Mouse (Mus musculus) forebrain, embryonic 11.5 days (tissue): ENCODE measurements at regions not wholly inside any gene's neighbourhood (a gene's known extent, or its start where the extent isn't known, plus 50 kb on each side); places are given as distances from the start of the nearest gene placed in this dataset.

Source experiments
- ATAC-seq: fragments of 200-750 bp; cut with Nextera tagmentation; replicated peaks from 2 replicates; pipeline ENCODE4 v1.8.0; 2017; ENCODE audit warnings: moderate TSS enrichment; ENCODE audit not compliant: low FRiP score
- DNase-seq: peaks from one replicate; pipeline ENCODE4 v3.0.0-alpha.2; 2017; ENCODE audit warnings: low spot score
- H3K27ac ChIP-seq: fragments of 300-500 bp; sonication (generic); 2 replicates; pipeline ENCODE4 v1.5.1; 2014; ENCODE audit warnings: low read depth, low read length
- H3K27me3 ChIP-seq: fragments of 300-500 bp; sonication (generic); 2 replicates; pipeline ENCODE4 v1.6.1; 2014; ENCODE audit warnings: mild to moderate bottlenecking, low read length, mixed read lengths; ENCODE audit not compliant: control insufficient read depth, insufficient read depth
- H3K36me3 ChIP-seq: fragments of 300-500 bp; sonication (generic); 2 replicates; pipeline ENCODE4 v1.6.1; 2014; ENCODE audit warnings: mild to moderate bottlenecking, low read length, moderate library complexity, mixed read lengths; ENCODE audit not compliant: control insufficient read depth, insufficient read depth
- H3K4me1 ChIP-seq: fragments of 300-500 bp; sonication (generic); replicated peaks from 2 replicates; pipeline ENCODE4 v1.6.1; 2014; ENCODE audit warnings: low read length, mixed read lengths; ENCODE audit not compliant: control insufficient read depth, insufficient read depth
- H3K4me2 ChIP-seq: fragments of 300-500 bp; sonication (generic); 2 replicates; pipeline ENCODE4 v1.6.1; 2014; ENCODE audit warnings: low read depth, mild to moderate bottlenecking, low read length, moderate library complexity, mixed read lengths; ENCODE audit not compliant: severe bottlenecking
- H3K4me3 ChIP-seq: fragments of 300-500 bp; sonication (generic); 2 replicates; pipeline ENCODE4 v1.5.1; 2014; ENCODE audit warnings: low read depth, low read length
- H3K9ac ChIP-seq: fragments of 300-500 bp; sonication (generic); 2 replicates; pipeline ENCODE4 v1.6.1; 2014; ENCODE audit warnings: low read length
- H3K9me3 ChIP-seq: fragments of 300-500 bp; sonication (generic); 2 replicates; pipeline ENCODE4 v1.6.1; 2016; ENCODE audit warnings: low read length, mixed read lengths; ENCODE audit not compliant: control insufficient read depth
- WGBS: fragments of 180-500 bp; shearing (Covaris S2); extraction: QIAGEN DNeasy Blood & Tissue Kit; methylation state at CpG from one replicate; pipeline ENCODE4 v1.1.7; 2014; 5-methylcytosine and 5-hydroxymethylcytosine counted together

DNA sequence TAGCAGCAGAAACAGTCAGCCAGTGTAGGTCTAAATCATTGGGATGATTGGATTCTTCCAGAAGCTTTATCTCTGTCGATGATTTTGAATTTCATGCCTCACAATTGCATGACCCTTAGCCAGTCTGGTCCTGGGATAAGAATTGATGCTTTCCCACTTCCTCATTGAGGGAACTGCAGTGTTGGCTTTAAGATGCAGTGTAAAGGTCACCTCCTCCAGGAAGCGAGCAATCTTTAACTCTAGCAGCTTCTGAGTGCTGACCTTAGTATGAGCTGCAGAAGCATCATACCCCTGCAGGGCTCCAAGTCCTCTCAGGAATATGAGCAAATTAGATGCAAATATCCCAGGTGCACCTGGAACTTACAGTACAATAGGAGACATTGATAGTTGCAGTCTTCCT lies 1132.2 kb upstream of the A1bg start:
- no peaks in the 10 kb centered on the region for H3K9me3 ChIP-seq
- H3K36me3 ChIP-seq: no peaks in the 10 kb centered on the region
- H3K9ac ChIP-seq: no peak overlapping the region
- H3K4me2 ChIP-seq: no peak overlapping the region
- H3K27me3 ChIP-seq: no peaks in the 10 kb centered on the region
- H3K27ac ChIP-seq: no peak overlapping the region
- H3K4me3 ChIP-seq: no peak overlapping the region
- WGBS: 87% methylated on average over 2 of the region's 2 CpGs
- no peaks in the 10 kb centered on the region for H3K4me1 ChIP-seq
- ATAC-seq (no peak), DNase-seq (no peak)

DNA sequence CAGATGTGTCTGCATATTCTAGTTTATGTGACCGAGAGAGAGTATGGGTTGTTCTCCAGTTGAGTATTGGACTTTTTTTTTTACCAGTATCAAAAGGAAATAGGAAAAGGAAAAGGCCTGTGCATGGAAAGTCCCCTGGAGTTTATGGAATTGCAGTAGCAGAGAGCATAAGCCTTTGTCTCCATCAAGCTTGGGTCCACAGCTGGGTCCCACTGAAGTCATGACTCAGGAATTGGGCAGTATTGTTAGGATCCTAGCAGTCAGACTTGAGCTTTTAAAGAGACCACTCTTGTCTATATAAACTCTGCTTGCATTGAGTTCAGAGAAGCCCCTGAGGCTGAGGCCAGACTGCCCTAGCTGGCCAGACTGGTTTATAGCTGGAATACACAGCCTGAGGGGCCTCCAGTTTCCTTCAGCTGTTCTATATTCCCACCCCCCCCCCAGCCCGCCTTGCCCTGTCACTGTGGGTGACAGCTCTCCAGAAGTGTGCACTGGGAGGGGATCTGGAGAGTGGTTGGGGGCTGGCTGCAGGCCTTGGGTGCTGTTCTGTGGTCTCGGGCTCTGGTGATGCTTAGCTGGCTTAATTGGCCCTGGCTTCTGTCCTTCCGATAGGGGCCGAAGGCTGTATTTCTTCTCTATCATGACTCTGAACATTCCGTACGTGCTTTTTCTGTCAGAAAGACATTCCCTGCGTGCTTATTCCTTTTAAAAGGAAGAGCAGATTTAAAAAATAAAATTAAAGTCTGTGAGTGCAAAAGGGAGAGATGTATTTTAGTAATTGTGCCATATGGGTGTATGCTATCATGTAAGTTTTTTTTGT lies 1130.8 kb upstream of the A1bg start:
- Histone ChIP-seq H3K36me3 (no peaks in the 10 kb centered on the region), H3K4me1 (no peaks in the 10 kb centered on the region), H3K9ac (no peak overlapping the region), H3K9me3 (no peaks in the 10 kb centered on the region), H3K27ac (no peak overlapping the region), H3K4me3 (no peak overlapping the region), H3K4me2 (no peak overlapping the region), H3K27me3 (no peaks in the 10 kb centered on the region)
- ATAC-seq (0 out of 2 replicates have a peak, but pooled peaks have one; percentile 21), DNase-seq (no peak)
- 86% methylated on average over 8 of the region's 8 CpGs for WGBS

DNA sequence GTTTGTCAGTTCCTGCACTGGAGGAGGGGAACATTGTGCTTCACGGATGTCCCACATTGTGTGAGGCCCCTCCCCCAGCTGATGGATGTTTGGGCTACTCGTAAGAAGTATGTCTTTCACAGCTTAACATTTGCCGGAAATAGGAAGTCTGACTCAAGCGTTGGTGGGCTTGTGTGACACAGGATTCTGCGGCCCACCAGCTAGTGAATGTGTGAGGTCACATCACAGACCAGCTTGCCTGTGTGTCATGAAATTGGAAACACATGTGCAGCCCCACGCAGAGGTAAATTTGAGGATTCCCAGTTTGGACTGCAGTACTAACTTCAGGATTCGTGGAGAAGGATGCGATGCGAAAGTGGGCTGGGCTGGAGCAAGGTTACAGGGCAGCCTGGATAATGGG lies 1126.6 kb upstream of the A1bg start:
- DNase-seq (no peak), ATAC-seq (no peak)
- no peak overlapping the region for H3K27ac ChIP-seq

DNA sequence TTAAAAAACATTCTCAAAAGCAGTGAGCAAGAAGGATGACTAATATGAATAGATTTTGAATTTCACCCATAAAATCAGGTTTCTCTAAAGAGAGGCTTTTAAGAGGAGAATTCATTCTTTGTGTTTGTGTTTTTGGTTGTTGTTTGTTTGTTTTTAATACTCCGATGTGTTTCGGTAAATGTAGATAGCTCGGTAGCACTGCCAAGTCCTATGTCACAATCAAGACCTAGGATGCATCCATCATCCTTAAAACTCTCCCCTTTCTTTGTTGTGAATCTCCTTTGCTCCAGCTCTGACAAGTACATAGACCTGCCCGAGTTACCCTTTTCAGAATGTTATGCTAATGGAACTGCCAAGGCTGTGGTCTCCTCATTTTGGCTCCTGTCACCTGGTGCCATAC lies 1126.2 kb upstream of the A1bg start:
- 88% methylated on average over 4 of the region's 4 CpGs for WGBS
- H3K27me3 ChIP-seq: no peaks in the 10 kb centered on the region
- no peak overlapping the region for H3K9ac ChIP-seq
- ATAC-seq (no peak), DNase-seq (no peak)
- H3K9me3 ChIP-seq: no peaks in the 10 kb centered on the region
- no peaks in the 10 kb centered on the region for H3K4me1 ChIP-seq
- H3K4me3 ChIP-seq: no peak overlapping the region
- H3K27ac ChIP-seq: no peak overlapping the region
- no peaks in the 10 kb centered on the region for H3K36me3 ChIP-seq
- H3K4me2 ChIP-seq: no peak overlapping the region

More for the DNA sequence above, 1126.6 kb upstream of the A1bg start:
- WGBS: 74% methylated on average over 9 of the region's 9 CpGs
- Histone ChIP-seq H3K4me2 (no peak overlapping the region), H3K9ac (no peak overlapping the region), H3K36me3 (no peaks in the 10 kb centered on the region), H3K4me1 (no peaks in the 10 kb centered on the region), H3K9me3 (no peaks in the 10 kb centered on the region), H3K4me3 (no peak overlapping the region), H3K27me3 (no peaks in the 10 kb centered on the region)

DNA sequence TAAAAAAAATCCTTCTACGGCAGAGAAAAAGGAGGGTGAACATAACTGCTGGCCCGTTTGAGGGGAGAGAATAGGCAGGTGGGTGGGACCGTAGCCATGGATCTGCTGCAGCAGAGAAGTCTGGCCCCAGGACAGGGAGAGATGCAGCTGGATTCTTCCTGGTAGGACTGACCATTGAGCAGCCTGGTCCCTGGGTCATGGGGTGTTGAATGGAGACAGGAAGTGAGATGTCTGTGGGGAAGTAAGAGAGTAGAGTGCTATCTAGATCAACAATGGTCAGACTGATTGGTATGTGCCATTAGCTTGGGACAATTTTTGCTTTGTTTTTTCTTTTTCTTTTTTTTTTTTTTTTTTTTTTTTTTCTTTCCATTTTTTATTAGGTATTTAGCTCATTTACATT lies 1123.5 kb upstream of the A1bg start:
- Histone ChIP-seq H3K9ac (no peak overlapping the region), H3K27me3 (no peaks in the 10 kb centered on the region), H3K4me2 (no peak overlapping the region), H3K27ac (no peak overlapping the region), H3K36me3 (no peaks in the 10 kb centered on the region), H3K9me3 (no peaks in the 10 kb centered on the region), H3K4me1 (no peaks in the 10 kb centered on the region), H3K4me3 (no peak overlapping the region)
- 97% methylated on average over 3 of the region's 3 CpGs for WGBS
- ATAC-seq (no peak), DNase-seq (no peak)

DNA sequence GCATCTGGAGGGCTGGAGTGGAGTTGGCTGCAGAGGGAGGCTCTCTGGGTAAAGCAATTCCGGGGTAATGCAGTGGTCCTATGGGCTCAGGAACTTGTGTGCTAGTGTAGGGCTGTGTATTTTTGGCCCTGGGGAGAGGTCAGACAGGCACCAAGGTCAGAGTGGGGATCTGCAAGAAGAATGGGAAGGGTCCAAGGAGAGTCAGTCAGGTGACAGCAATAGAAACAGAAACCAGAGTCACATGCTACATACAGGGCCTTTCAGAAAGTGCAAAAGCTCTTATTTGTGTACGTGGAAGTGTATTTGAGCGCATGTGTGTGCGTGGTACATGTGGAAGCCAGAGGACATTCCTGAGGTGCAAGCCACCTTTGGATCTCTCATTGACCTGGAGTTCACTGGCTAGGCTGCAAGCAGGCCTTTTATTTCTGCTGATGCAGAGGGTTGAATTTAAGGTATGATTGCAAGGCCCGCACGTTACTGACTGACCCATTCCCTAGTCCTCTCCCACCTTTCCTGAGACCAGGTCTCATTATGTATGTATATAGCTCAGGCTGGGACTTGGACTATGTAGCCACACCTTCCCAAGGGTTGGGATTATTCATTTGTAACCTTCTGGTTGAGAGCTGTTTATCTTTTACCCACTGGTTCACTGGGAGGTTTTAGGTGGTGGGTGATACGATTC lies 1122.0 kb upstream of the A1bg start:
- no peaks in the 10 kb centered on the region for H3K4me1 ChIP-seq
- no peak for DNase-seq
- H3K27me3 ChIP-seq: no peaks in the 10 kb centered on the region
- H3K9me3 ChIP-seq: no peaks in the 10 kb centered on the region
- no peak overlapping the region for H3K27ac ChIP-seq
- no peak overlapping the region for H3K4me3 ChIP-seq
- 95% methylated on average over 7 of the region's 7 CpGs for whole genome bisulfite sequencing
- no peak overlapping the region for H3K9ac ChIP-seq
- no peaks in the 10 kb centered on the region for H3K36me3 ChIP-seq
- no peak overlapping the region for H3K4me2 ChIP-seq
- no peak for ATAC-seq

DNA sequence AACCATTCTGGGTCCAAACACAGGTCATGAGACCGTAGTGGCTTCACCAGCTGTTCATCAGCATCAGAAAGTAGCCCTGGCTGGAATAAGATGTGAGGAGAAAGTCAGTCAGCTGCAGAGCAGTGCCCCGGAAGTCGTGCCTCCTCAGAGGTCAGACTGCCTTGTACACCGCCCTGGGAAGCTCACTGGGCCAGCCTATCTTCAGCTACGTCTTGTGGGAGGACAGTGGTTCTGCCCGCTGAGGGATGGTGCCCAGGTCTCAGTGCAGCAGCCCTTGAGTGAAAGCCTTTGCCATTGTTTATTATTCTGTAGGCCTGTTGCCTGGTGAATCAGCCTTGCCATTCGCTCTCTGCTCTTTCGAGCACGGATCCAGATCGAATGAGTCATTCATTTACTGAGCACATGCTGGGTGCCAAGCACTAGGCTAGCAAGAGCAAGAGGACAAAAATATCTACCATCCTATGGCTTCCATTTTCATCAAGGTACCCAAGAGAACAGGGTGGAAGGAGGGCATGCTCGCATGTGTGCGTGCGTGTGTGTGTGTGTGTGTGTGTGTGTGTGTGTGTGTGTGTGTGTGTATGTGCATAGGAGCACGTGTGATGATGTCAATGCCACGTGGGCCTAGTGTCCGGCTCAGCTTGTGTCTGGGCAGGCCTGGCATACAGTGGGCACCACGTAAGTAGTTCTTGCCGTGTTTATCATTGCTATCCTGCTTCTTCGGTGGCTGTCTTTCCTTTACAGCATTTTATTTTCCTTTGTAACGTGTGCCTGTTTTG lies 1121.0 kb upstream of the A1bg start:
- ATAC-seq (no peak), DNase-seq (no peak)
- Histone ChIP-seq H3K27me3 (no peaks in the 10 kb centered on the region), H3K4me3 (no peak overlapping the region), H3K4me1 (no peaks in the 10 kb centered on the region), H3K4me2 (no peak overlapping the region), H3K9me3 (no peaks in the 10 kb centered on the region), H3K36me3 (no peaks in the 10 kb centered on the region), H3K27ac (no peak overlapping the region), H3K9ac (no peak overlapping the region)
- WGBS: 83% methylated on average over 20 of the region's 20 CpGs

DNA sequence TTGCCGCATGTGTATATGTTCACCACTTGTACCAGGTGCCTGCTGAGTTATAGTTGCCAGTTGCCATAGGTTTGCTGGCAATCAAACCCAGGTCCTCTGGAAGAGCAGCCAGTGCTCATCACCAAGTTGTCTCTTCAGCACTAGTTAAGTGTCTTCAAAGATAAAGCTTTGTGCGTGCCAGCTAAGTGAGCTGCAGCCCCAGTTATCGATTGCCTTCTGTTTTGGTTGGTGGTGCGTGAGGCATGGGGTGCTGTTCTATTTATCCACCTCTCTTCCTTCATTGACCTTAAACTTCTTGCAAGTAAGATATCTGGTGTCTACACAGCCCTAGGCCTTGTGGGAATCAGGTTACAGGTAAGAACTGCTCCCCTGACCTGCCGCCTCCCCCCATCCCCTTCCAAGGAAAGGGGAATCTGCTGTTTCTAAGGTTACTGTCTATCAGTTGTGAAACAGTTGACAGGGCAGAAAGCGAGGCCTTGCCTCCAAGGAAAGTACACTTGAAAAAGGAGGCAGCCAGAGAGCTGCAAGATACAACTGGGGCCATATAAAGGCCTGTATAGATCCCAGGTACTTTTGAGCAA lies 1120.2 kb upstream of the A1bg start:
- ATAC-seq: no peak
- H3K27me3 ChIP-seq: no peaks in the 10 kb centered on the region
- no peak overlapping the region for H3K27ac ChIP-seq
- H3K4me2 ChIP-seq: no peak overlapping the region
- no peak overlapping the region for H3K9ac ChIP-seq
- 80% methylated on average over 6 of the region's 6 CpGs for WGBS
- no peak overlapping the region for H3K4me3 ChIP-seq
- no peak for DNase-seq
- no peaks in the 10 kb centered on the region for H3K36me3 ChIP-seq
- no peaks in the 10 kb centered on the region; the same call in 1 of the 2 replicates for H3K4me1 ChIP-seq
- H3K9me3 ChIP-seq: no peaks in the 10 kb centered on the region
